Mouse (Mus musculus) hindlimb bud, embryonic 11.5 days (tissue): ENCODE measurements around the gene Tlr3.

Experiments
- DNase-seq: peaks from one replicate; pipeline ENCODE4 v3.0.0-alpha.2; 2012; ENCODE audit warnings: low read depth, low spot score; ENCODE audit errors: extremely low spot score

Tlr3 gene

DNA sequence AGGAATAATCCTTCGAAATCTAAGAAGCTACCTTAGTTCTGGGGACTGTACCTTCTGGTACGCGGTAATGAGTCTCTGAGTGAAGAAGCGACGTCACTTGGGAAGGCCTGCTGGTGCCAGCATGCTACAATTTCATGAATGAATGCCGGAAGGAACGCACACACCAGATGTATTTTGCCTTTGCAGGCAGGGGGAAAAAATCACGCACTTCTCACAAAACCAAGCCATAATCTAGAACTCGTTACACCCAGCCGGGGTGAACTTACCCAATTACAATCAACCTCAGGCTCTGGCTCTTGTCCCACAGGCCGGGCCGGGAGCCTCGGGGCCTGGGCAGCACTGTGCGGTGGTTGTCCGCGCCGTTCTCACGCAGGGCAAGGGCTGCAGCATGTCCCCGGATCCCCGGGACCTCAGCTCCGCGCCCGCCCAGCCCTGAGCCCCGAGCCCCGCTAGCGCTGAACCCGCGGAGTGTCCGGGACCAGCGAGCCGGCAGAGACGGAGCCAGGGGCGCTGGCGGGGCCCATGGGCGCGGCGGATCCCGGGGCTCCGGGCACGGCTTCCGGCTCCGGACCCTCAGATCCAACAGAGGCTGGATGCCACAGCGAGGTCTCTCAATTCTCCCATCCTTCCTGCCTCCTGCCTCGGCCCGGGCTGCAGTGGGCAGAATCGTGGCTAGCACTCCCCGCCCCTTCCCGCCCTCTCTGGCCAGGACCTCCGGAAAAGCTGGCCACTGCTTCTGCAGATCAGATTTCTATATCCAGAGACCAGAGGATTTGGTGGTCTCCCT, 52.6 kb downstream of the Tlr3 start:
- DNase-seq: no peak

DNA sequence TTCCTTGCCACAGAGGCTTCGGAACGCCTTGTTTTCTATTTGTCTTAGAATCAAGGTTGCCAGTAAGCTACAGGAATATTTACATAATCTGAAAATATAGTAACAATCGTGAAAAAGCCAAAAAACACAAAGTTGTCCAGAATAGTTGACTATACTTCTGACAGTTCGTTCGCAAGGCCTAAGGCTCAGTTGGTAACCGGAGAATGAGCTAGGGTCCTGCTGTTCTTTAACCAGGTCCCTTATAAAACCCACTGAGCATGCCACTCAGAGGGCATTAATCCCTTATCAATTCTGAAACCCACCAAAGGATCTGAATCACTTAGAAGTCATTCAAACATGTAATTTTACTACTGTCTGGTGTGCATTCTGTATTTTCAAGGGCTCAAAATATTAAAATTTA, 55.1 kb downstream of the Tlr3 start:
- DNase-seq: no peak
